Mouse (Mus musculus): ENCODE results near the gene Slc2a10.
"Not testable (repeated sequence)": the region's sequence is repeated elsewhere in the genome, so short reads cannot be mapped to it uniquely, and the experiment has no call there.

The Slc2a10 gene

GRCm38 (mm10) chr2:165509686-165510085 lies 6.1 kb downstream of the Slc2a10 start:
- no peak for DNase-seq

GRCm38 (mm10) chr2:165510466-165510865 lies 6.9 kb downstream of the Slc2a10 start:
- DNase-seq, result no peak

- not testable (repeated sequence) for DNase-seq
These were observed 7.4 kb downstream of the Slc2a10 start for GRCm38 (mm10) chr2:165510914-165511458.

- DNase-seq, result not testable (repeated sequence)
These were observed 7.9 kb downstream of the Slc2a10 start for GRCm38 (mm10) chr2:165511530-165511929.

- DNase-seq, result no peak
These were observed 8.8 kb downstream of the Slc2a10 start for GRCm38 (mm10) chr2:165512426-165512825.

- peak in 1 of 2 experiments; percentile 61 for DNase-seq
These were observed 9.4 kb downstream of the Slc2a10 start for GRCm38 (mm10) chr2:165512870-165513600.

- DNase-seq, result no peak
These were observed 11.7 kb downstream of the Slc2a10 start for GRCm38 (mm10) chr2:165515178-165515728.

GRCm38 (mm10) chr2:165525609-165526008 lies 22.0 kb downstream of the Slc2a10 start:
- DNase-seq, result peak; percentile 47 to 64

GRCm38 (mm10) chr2:165529106-165529505 lies 25.5 kb downstream of the Slc2a10 start:
- DNase-seq, result peak; percentile 81

GRCm38 (mm10) chr2:165533789-165534188 lies 30.2 kb downstream of the Slc2a10 start:
- DNase-seq, result no peak

GRCm38 (mm10) chr2:165540975-165541374 lies 37.4 kb downstream of the Slc2a10 start:
- no peak for DNase-seq

- peak in 1 of 2 experiments; percentile 15 for DNase-seq
These were observed 39.5 kb downstream of the Slc2a10 start for GRCm38 (mm10) chr2:165542939-165543669.

GRCm38 (mm10) chr2:165543670-165544016 lies 40.1 kb downstream of the Slc2a10 start:
- no peak for DNase-seq

GRCm38 (mm10) chr2:165545687-165546086 lies 42.1 kb downstream of the Slc2a10 start:
- no peak for DNase-seq

- no peak for DNase-seq
These were observed 42.8 kb downstream of the Slc2a10 start for GRCm38 (mm10) chr2:165546341-165546740.

GRCm38 (mm10) chr2:165547410-165547809 lies 43.8 kb downstream of the Slc2a10 start:
- DNase-seq, result peak; percentile 66 to 83

GRCm38 (mm10) chr2:165548627-165549026 lies 45.0 kb downstream of the Slc2a10 start:
- DNase-seq, result no peak

GRCm38 (mm10) chr2:165550410-165550809 lies 46.8 kb downstream of the Slc2a10 start:
- peak in 1 of 2 experiments; percentile 22 for DNase-seq

- no peak for DNase-seq
These were observed 50.5 kb downstream of the Slc2a10 start for GRCm38 (mm10) chr2:165554066-165554465.

- no peak for DNase-seq
These were observed 53.7 kb downstream of the Slc2a10 start for GRCm38 (mm10) chr2:165557278-165557677.

GRCm38 (mm10) chr2:165558916-165559315 lies 55.3 kb downstream of the Slc2a10 start:
- DNase-seq, result no peak

GRCm38 (mm10) chr2:165559506-165560235 lies 56.1 kb downstream of the Slc2a10 start:
- DNase-seq, result no peak

GRCm38 (mm10) chr2:165561861-165562260 lies 58.3 kb downstream of the Slc2a10 start:
- DNase-seq, result peak; percentile 28 to 34
